Mouse (Mus musculus) testis, adult 2 months (tissue): Measurements from ENCODE around the gene Nrxn1.

Experiments used
- CTCF ChIP-seq: fragments of 200-500 bp; IDR thresholded peaks from 2 replicates; pipeline ENCODE4 v1.5.1; 2012; ENCODE audit warnings: low read depth, mild to moderate bottlenecking, inconsistent platforms, low read length, moderate library complexity; ENCODE audit not compliant: control insufficient read depth, insufficient read depth, insufficient replicate concordance
- POLR2A ChIP-seq: fragments of 200-500 bp; IDR thresholded peaks from 2 replicates; pipeline ENCODE4 v1.6.1; 2012; ENCODE audit warnings: low read depth, mild to moderate bottlenecking, inconsistent platforms, low read length, moderate library complexity; ENCODE audit not compliant: control insufficient read depth

DNA sequence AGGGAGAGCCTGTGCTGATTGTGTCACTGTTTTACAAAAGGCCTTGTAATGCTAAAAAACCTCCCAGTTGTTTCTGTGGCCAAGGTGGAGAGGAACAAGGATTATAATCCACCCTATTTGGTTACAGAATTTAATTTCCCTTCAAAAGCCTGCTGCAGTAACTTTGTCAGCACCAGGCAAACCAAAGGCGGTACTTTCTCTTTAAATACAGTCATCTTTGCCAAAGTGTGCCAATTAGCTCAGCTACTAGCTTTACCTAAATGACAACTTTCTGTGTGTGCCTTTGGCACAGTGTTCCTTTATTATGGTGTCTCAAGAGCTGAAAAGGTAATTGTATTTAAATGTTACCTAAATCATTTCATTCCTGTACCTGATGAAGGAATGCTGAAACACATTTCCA lies 1053.6 kb downstream of the Nrxn1 start:
- TF ChIP-seq POLR2A = no peak
- TF ChIP-seq CTCF = no peak
